Mouse (Mus musculus): ENCODE results near the gene Cep295.
A peak's percentile ranks its signal among the peaks of the same experiment; 100 is the strongest.
"Not testable (repeated sequence)": the region's sequence is repeated elsewhere in the genome, so short reads cannot be mapped to it uniquely, and the experiment has no call there.

Cep295 gene

GRCm38 (mm10) chr9:15306398-15307119 is 51.0 kb downstream of the Cep295 start, which contains the start of gene 4931406C07Rik:
4931406C07Rik (minus strand) TSS chr9:15306448.
- no peak for DNase-seq

- DNase-seq: peak; percentile 97 to 98
Observed at GRCm38 (mm10) chr9:15305503-15306397, 51.8 kb downstream of the Cep295 start, which contains the start of gene Taf1d. Taf1d (plus strand) TSS chr9:15306214.

GRCm38 (mm10) chr9:15302881-15303280 is 54.7 kb downstream of the Cep295 start:
- no peak for DNase-seq

- not testable (repeated sequence) for DNase-seq
Observed at GRCm38 (mm10) chr9:15302006-15302405, 55.6 kb downstream of the Cep295 start.

- DNase-seq: no peak
Observed at GRCm38 (mm10) chr9:15301399-15301798, 56.2 kb downstream of the Cep295 start.

GRCm38 (mm10) chr9:15300056-15300455 is 57.5 kb downstream of the Cep295 start:
- DNase-seq: no peak

GRCm38 (mm10) chr9:15298451-15298850 is 59.1 kb downstream of the Cep295 start:
- no peak for DNase-seq

GRCm38 (mm10) chr9:15297112-15297511 is 60.5 kb downstream of the Cep295 start:
- DNase-seq: no peak

GRCm38 (mm10) chr9:15289251-15289650 is 68.3 kb downstream of the Cep295 start:
- no peak for DNase-seq

- DNase-seq: no peak
Observed at GRCm38 (mm10) chr9:15288402-15288801, 69.2 kb downstream of the Cep295 start.

- no peak for DNase-seq
Observed at GRCm38 (mm10) chr9:15287846-15288245, 69.7 kb downstream of the Cep295 start.

GRCm38 (mm10) chr9:15285443-15285842 is 72.1 kb downstream of the Cep295 start:
- no peak for DNase-seq

GRCm38 (mm10) chr9:15280491-15280879 is 77.1 kb downstream of the Cep295 start:
- DNase-seq: no peak

- peak; percentile 94 to 96 for DNase-seq
Observed at GRCm38 (mm10) chr9:15279649-15280490, 77.7 kb downstream of the Cep295 start, which contains the start of gene Med17. Med17 (minus strand) TSS chr9:15279931.

GRCm38 (mm10) chr9:15279139-15279648 is 78.4 kb downstream of the Cep295 start:
- DNase-seq: no peak

GRCm38 (mm10) chr9:15278343-15278742 is 79.2 kb downstream of the Cep295 start:
- no peak for DNase-seq

- no peak for DNase-seq
Observed at GRCm38 (mm10) chr9:15276855-15277254, 80.7 kb downstream of the Cep295 start.

- no peak for DNase-seq
Observed at GRCm38 (mm10) chr9:15273981-15274380, 83.6 kb downstream of the Cep295 start.
